Mouse (Mus musculus) forebrain, embryonic 10.5 days (tissue): ENCODE measurements around the gene Sema4c. TPM values are rescaled to one million over a fixed set of nuclear protein-coding genes. Genes with fewer than 3 reads are reported as not detected.

Experiments
- DNase-seq: peaks from one replicate; pipeline ENCODE4 v3.0.0-alpha.2; 2017; ENCODE audit warnings: low spot score; ENCODE audit errors: extremely low spot score
- H3K27ac ChIP-seq: fragments of 300-500 bp; sonication (generic); 2 replicates; pipeline ENCODE4 v1.5.1; 2016; ENCODE audit warnings: mild to moderate bottlenecking
- H3K27me3 ChIP-seq: fragments of 300-500 bp; sonication (generic); 2 replicates; pipeline ENCODE4 v1.6.1; 2016; ENCODE audit warnings: mild to moderate bottlenecking; ENCODE audit not compliant: poor library complexity, severe bottlenecking
- H3K36me3 ChIP-seq: fragments of 300-500 bp; sonication (generic); replicated peaks from 2 replicates; pipeline ENCODE4 v1.6.1; 2016; ENCODE audit warnings: mild to moderate bottlenecking, moderate library complexity
- H3K4me1 ChIP-seq: fragments of 300-500 bp; sonication (generic); 2 replicates; pipeline ENCODE4 v1.6.1; 2016
- H3K4me3 ChIP-seq: fragments of 300-500 bp; sonication (generic); 2 replicates; pipeline ENCODE4 v1.5.1; 2016; ENCODE audit warnings: mild to moderate bottlenecking, moderate library complexity
- H3K9me3 ChIP-seq: fragments of 300-500 bp; sonication (generic); 2 replicates; pipeline ENCODE4 v1.6.1; 2016; ENCODE audit warnings: mild to moderate bottlenecking, moderate library complexity
- WGBS: fragments of 180-500 bp; shearing (Covaris S2); methylation state at CpG from one replicate; pipeline ENCODE4 v1.1.7; 2016; 5-methylcytosine and 5-hydroxymethylcytosine counted together
- polyA plus RNA-seq: library from polyadenylated mRNA; unstranded; fragments of >200 nt; fragmentation: Nextera tagmentation; extraction: Ambion mirVana; gene quantifications from 2 replicates; pipeline ENCODE4 v1.2.1, GENCODE M21; 2016

The Sema4c gene
- polyA plus RNA-seq, 1 experiment from 2014 or later = 20.1 TPM

GRCm38 (mm10) chr1:36573524-36573923 lies 15.4 kb upstream of the Sema4c start:
- no peak overlapping the region for H3K4me3 ChIP-seq
- no peaks in the 10 kb centered on the region for H3K36me3 ChIP-seq
- no peak for DNase-seq
- H3K9me3 ChIP-seq = no peaks in the 10 kb centered on the region
- peaks cover 22% of the 10 kb centered on the region; the same call in 1 of the 2 replicates for H3K27me3 ChIP-seq
- H3K4me1 ChIP-seq = peaks cover 75% of the 10 kb centered on the region
- H3K27ac ChIP-seq = peak overlapping the region; percentile 13; the same call in 1 of the 2 replicates
- WGBS = 86% methylated on average over 8 of the region's 8 CpGs

- Histone ChIP-seq H3K4me3 (no peak overlapping the region), H3K27me3 (peaks cover 14% of the 10 kb centered on the region; the same call in 1 of the 2 replicates), H3K36me3 (no peaks in the 10 kb centered on the region), H3K4me1 (peaks cover 83% of the 10 kb centered on the region), H3K9me3 (no peaks in the 10 kb centered on the region), H3K27ac (no peak overlapping the region)
- no peak for DNase-seq
- 53% methylated on average over 1 of the region's 1 CpGs for WGBS
These were observed 14.6 kb upstream of the Sema4c start for GRCm38 (mm10) chr1:36572709-36573108.

- H3K27ac ChIP-seq = no peak overlapping the region
- H3K36me3 ChIP-seq = no peaks in the 10 kb centered on the region
- no peak for DNase-seq
- 82% methylated on average over 2 of the region's 2 CpGs for WGBS
- peaks cover 80% of the 10 kb centered on the region for H3K4me1 ChIP-seq
- H3K9me3 ChIP-seq = no peaks in the 10 kb centered on the region
- H3K27me3 ChIP-seq = peaks cover 9% of the 10 kb centered on the region; the same call in 1 of the 2 replicates
- no peak overlapping the region for H3K4me3 ChIP-seq
These were observed 14.1 kb upstream of the Sema4c start for GRCm38 (mm10) chr1:36572140-36572700.

- Histone ChIP-seq H3K27ac (no peak overlapping the region), H3K36me3 (no peaks in the 10 kb centered on the region), H3K4me3 (no peak overlapping the region), H3K4me1 (peaks cover 79% of the 10 kb centered on the region), H3K9me3 (no peaks in the 10 kb centered on the region), H3K27me3 (0 out of 2 replicates have a peak, but pooled peaks cover 3% of the 10 kb centered on the region)
- no peak for DNase-seq
- WGBS = 59% methylated on average over 6 of the region's 6 CpGs
These were observed 13.5 kb upstream of the Sema4c start for GRCm38 (mm10) chr1:36571627-36572026.

- Histone ChIP-seq H3K9me3 (no peaks in the 10 kb centered on the region), H3K36me3 (no peaks in the 10 kb centered on the region), H3K4me3 (no peak overlapping the region), H3K27me3 (no peaks in the 10 kb centered on the region), H3K27ac (peak overlapping the region; percentile 53; the same call in 1 of the 2 replicates), H3K4me1 (peaks cover 76% of the 10 kb centered on the region)
- no peak for DNase-seq
- 89% methylated on average over 5 of the region's 5 CpGs for WGBS
These were observed 12.2 kb upstream of the Sema4c start for GRCm38 (mm10) chr1:36570320-36570719.

DNA sequence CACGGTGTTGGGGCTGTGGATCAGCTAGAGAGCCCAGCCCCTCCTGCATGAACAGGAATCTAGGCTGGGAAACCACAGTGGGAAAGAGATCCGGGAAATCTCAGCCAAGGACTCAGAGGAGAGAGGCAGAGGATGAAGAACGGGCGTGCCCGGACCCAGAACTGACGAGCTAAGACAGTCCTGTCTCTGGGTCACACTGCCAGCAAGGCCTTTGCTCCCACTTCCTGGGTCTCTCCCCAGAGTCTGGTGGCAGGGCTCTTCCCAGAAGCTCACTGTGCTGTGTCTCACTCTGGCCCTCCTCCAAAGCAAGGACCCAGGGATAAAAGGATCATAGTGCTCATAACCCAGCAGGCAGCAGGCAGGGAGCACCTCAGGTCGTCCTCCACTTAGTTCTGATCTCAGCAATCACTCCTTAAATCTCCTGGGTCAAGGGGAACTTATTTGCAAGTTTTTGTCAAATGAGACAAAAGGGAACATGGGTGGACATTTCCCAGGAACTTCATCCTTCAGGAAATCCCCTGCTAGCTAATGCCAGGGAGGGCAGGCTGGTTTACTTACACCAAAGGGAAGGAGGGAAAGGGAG lies 11.6 kb upstream of the Sema4c start:
- 55% methylated on average over 7 of the region's 7 CpGs for WGBS
- no peak for DNase-seq
- H3K9me3 ChIP-seq = no peaks in the 10 kb centered on the region
- H3K27me3 ChIP-seq = no peaks in the 10 kb centered on the region
- no peak overlapping the region for H3K4me3 ChIP-seq
- H3K4me1 ChIP-seq = peaks cover 73% of the 10 kb centered on the region
- no peaks in the 10 kb centered on the region for H3K36me3 ChIP-seq
- H3K27ac ChIP-seq = peak overlapping the region; percentile 53; the same call in 1 of the 2 replicates

DNA sequence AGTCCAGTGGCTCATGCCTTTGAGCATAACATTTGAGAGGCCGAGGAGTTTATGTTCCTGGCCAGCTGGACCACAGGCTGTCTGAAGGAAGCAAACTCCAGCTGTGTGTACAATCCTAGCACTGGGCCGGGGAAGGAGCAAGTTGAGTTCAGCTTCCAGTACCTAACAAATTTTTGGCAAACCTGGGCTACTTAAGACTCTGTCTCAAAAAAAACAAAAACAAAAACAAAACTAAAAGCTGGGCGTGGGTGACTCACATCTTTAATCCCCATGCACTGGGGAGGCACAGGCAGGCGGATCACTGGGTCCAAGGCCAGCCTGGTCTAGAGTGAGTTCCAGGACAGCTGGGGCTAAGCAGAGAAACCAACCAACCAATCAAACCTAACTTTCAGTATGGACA lies 10.6 kb upstream of the Sema4c start:
- Histone ChIP-seq H3K4me3 (no peak overlapping the region), H3K9me3 (no peaks in the 10 kb centered on the region), H3K27ac (0 out of 2 replicates have a peak overlapping the region, but pooled peaks have one; percentile 53), H3K36me3 (no peaks in the 10 kb centered on the region), H3K4me1 (peaks cover 63% of the 10 kb centered on the region), H3K27me3 (no peaks in the 10 kb centered on the region)
- WGBS = 79% methylated on average over 4 of the region's 4 CpGs
- DNase-seq = no peak

GRCm38 (mm10) chr1:36567818-36568603 lies 9.9 kb upstream of the Sema4c start:
- Histone ChIP-seq H3K27ac (peak overlapping the region; percentile 15; the same call in 1 of the 2 replicates), H3K27me3 (no peaks in the 10 kb centered on the region), H3K9me3 (no peaks in the 10 kb centered on the region), H3K4me3 (no peak overlapping the region), H3K4me1 (peaks cover 65% of the 10 kb centered on the region), H3K36me3 (no peaks in the 10 kb centered on the region)
- DNase-seq = no peak
- 48% methylated on average over 21 of the region's 21 CpGs for WGBS

GRCm38 (mm10) chr1:36566425-36566824 lies 8.3 kb upstream of the Sema4c start:
- H3K27ac ChIP-seq = peak overlapping the region; percentile 54
- WGBS = 6% methylated on average over 2 of the region's 2 CpGs

GRCm38 (mm10) chr1:36564101-36564500 lies 6.0 kb upstream of the Sema4c start:
- Histone ChIP-seq H3K27me3 (peaks cover 10% of the 10 kb centered on the region), H3K4me3 (no peak overlapping the region), H3K36me3 (no peaks in the 10 kb centered on the region), H3K27ac (no peak overlapping the region), H3K4me1 (peaks cover 70% of the 10 kb centered on the region), H3K9me3 (no peaks in the 10 kb centered on the region)
- WGBS = 78% methylated on average over 6 of the region's 6 CpGs
- no peak for DNase-seq

More at GRCm38 (mm10) chr1:36566425-36566824, 8.3 kb upstream of the Sema4c start:
- Histone ChIP-seq H3K9me3 (no peaks in the 10 kb centered on the region), H3K36me3 (no peaks in the 10 kb centered on the region), H3K4me1 (peaks cover 67% of the 10 kb centered on the region), H3K4me3 (no peak overlapping the region), H3K27me3 (no peaks in the 10 kb centered on the region)
- no peak for DNase-seq

DNA sequence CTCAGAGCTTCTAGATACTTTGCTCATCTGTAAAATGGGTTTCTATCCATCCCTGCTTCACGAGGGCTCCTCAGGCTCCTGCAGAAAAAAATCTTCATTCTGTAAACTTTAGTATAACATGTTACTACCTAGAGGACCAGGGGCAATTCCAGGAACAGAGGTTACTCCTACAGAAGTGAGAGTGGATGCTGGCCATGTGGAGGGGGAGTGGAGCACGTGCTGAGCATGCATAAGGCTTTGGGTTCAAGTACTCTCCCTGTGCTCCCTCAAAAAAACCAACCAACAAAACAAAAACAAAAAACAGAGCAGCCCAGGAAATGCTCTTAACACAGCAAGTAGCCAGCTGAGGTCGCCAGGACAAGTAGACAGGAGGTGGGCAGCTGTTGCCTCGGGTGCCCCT lies 5.5 kb upstream of the Sema4c start:
- peaks cover 14% of the 10 kb centered on the region for H3K27me3 ChIP-seq
- H3K36me3 ChIP-seq = no peaks in the 10 kb centered on the region
- 76% methylated on average over 4 of the region's 4 CpGs for WGBS
- H3K4me3 ChIP-seq = no peak overlapping the region
- DNase-seq = no peak
- peaks cover 71% of the 10 kb centered on the region for H3K4me1 ChIP-seq
- no peak overlapping the region for H3K27ac ChIP-seq
- no peaks in the 10 kb centered on the region for H3K9me3 ChIP-seq

DNA sequence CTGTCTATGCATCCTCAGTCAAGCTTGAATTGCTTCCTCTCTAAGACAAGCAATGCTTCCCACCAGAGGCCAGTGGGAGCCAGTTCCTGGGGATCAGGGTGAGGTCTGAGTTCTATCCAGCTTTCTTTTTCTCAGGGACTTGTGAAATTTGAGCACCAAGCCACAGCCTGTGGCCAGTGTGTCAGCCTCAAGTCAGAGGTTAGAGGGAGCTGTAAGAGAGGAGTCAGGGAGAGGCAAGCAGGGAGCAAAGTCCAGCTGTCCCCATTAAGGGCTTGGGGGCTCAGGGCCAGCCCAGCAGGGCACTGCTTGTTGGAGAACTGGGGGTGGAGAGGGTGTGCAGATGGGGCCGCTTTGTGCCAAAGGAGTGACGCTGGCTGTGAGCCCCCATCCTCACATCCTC lies 5.0 kb upstream of the Sema4c start:
- no peak overlapping the region for H3K4me3 ChIP-seq
- DNase-seq = no peak
- H3K4me1 ChIP-seq = peaks cover 71% of the 10 kb centered on the region
- H3K36me3 ChIP-seq = no peaks in the 10 kb centered on the region
- H3K9me3 ChIP-seq = no peaks in the 10 kb centered on the region
- H3K27me3 ChIP-seq = peaks cover 14% of the 10 kb centered on the region
- no peak overlapping the region for H3K27ac ChIP-seq
- WGBS = 73% methylated on average over 2 of the region's 2 CpGs

- Histone ChIP-seq H3K36me3 (no peaks in the 10 kb centered on the region), H3K4me3 (no peak overlapping the region), H3K4me1 (peaks cover 72% of the 10 kb centered on the region), H3K9me3 (no peaks in the 10 kb centered on the region), H3K27ac (no peak overlapping the region; the same call in 1 of the 2 replicates), H3K27me3 (peaks cover 14% of the 10 kb centered on the region)
- WGBS = 72% methylated on average over 4 of the region's 4 CpGs
- DNase-seq = no peak
These were observed 4.2 kb upstream of the Sema4c start for GRCm38 (mm10) chr1:36562388-36562787.
